ENCODE assay signal across 28 mouse cellular contexts in genomic region chr5:93168654-93169053, GRCm38 (mm10). TPM values are rescaled to one million over a fixed set of nuclear protein-coding genes. Genes with fewer than 3 reads are reported as not detected.
DNase-seq lines count a peak whose midpoint lies in the region; ATAC-seq and TF ChIP-seq lines count a peak whose summit lies in the region.
"Had no signal": no experiment of that assay in that cellular context is flagged by ENCODE, and none has a peak within 500 bp of the region (broad histone marks: within the 10 kb centered on the region; RNA-seq: fewer than 3 reads in every experiment).

No protein-coding gene starts in this region.

- H3K9ac ChIP-seq in embryonic facial prominence, embryonic 12.5 days: no peak overlapping the region
- no peak overlapping the region for H3K9ac ChIP-seq in limb, embryonic 12.5 days (replicated peaks)
- H3K9ac ChIP-seq: forebrain, embryonic 12.5 days; hindbrain, embryonic 15.5 days; liver, embryonic 13.5 days; midbrain, embryonic 12.5 days; neural tube, embryonic 13.5 days had no signal

- intact Hi-C loops in heart, postnatal 14 days (cut with DNase I): loop anchor here (10.0 kb wide), 1 partner anchor 484 kb away; the partner anchor contains the start of gene Shroom3
- intact Hi-C loops in gastrocnemius, adult 2 months (cut with DNase I): loop anchor here (5.0 kb wide), 1 partner anchor 441 kb away; no protein-coding TSS in a partner anchor

- no peak for TF ChIP-seq CTCF in gastrocnemius, adult 2 months (IDR thresholded peaks at IDR 0.05)

- no peak overlapping the region for H3K27ac ChIP-seq in heart, embryonic 10.5 days
- peak overlapping the region; percentile 63 for H3K27ac ChIP-seq in embryonic facial prominence, embryonic 10.5 days (replicated peaks)
- H3K27ac ChIP-seq in embryonic facial prominence, embryonic 12.5 days: 0 out of 2 replicates have a peak overlapping the region, but pooled peaks have one; percentile 12
- H3K27ac ChIP-seq in limb, embryonic 12.5 days: 0 out of 2 replicates have a peak overlapping the region, but pooled peaks have one; percentile 45
- no peak overlapping the region for H3K27ac ChIP-seq in gastrocnemius, adult 2 months
- H3K27ac ChIP-seq: forebrain, embryonic 12.5 days; hindbrain, embryonic 10.5 days; hindbrain, embryonic 15.5 days; layer of hippocampus, adult 2 months; liver, embryonic 13.5 days; midbrain, embryonic 12.5 days; neural tube, embryonic 13.5 days had no signal

- H3K27me3 ChIP-seq in heart, embryonic 10.5 days (ENCODE audit: insufficient read depth, poor library complexity, severe bottlenecking): no peaks in the 10 kb centered on the region
- H3K27me3 ChIP-seq in embryonic facial prominence, embryonic 10.5 days (replicated peaks; ENCODE audit: low read depth, poor library complexity, severe bottlenecking): no peaks in the 10 kb centered on the region
- H3K27me3 ChIP-seq in embryonic facial prominence, embryonic 12.5 days: no peaks in the 10 kb centered on the region
- H3K27me3 ChIP-seq in limb, embryonic 12.5 days: no peaks in the 10 kb centered on the region
- H3K27me3 ChIP-seq: forebrain, embryonic 12.5 days; hindbrain, embryonic 15.5 days; liver, embryonic 13.5 days; megakaryocyte, embryonic 14.5 days; midbrain, embryonic 12.5 days; neural tube, embryonic 13.5 days had no signal

- peaks cover 12% of the 10 kb centered on the region; the same call in 1 of the 2 replicates for H3K4me1 ChIP-seq in heart, embryonic 10.5 days
- peaks cover 12% of the 10 kb centered on the region for H3K4me1 ChIP-seq in embryonic facial prominence, embryonic 10.5 days
- no peaks in the 10 kb centered on the region for H3K4me1 ChIP-seq in embryonic facial prominence, embryonic 12.5 days
- H3K4me1 ChIP-seq in limb, embryonic 12.5 days (replicated peaks): peaks cover 8% of the 10 kb centered on the region
- H3K4me1 ChIP-seq: forebrain, embryonic 12.5 days; hindbrain, embryonic 10.5 days; hindbrain, embryonic 15.5 days; liver, embryonic 13.5 days; midbrain, embryonic 12.5 days; neural tube, embryonic 13.5 days had no signal

- no peak overlapping the region for H3K4me2 ChIP-seq in embryonic facial prominence, embryonic 12.5 days (replicated peaks)
- H3K4me2 ChIP-seq in limb, embryonic 12.5 days: no peak overlapping the region
- H3K4me2 ChIP-seq: forebrain, embryonic 12.5 days; hindbrain, embryonic 15.5 days; liver, embryonic 13.5 days; midbrain, embryonic 12.5 days; neural tube, embryonic 13.5 days had no signal

- no peak overlapping the region for H3K4me3 ChIP-seq in heart, embryonic 10.5 days
- H3K4me3 ChIP-seq in embryonic facial prominence, embryonic 10.5 days: no peak overlapping the region
- no peak overlapping the region for H3K4me3 ChIP-seq in embryonic facial prominence, embryonic 12.5 days
- H3K4me3 ChIP-seq in limb, embryonic 12.5 days (replicated peaks): no peak overlapping the region
- no peak overlapping the region for H3K4me3 ChIP-seq in gastrocnemius, adult 2 months
- H3K4me3 ChIP-seq: erythroblast, embryonic 14.5 days; forebrain, embryonic 12.5 days; hindbrain, embryonic 10.5 days; hindbrain, embryonic 15.5 days; layer of hippocampus, adult 2 months; liver, embryonic 13.5 days; megakaryocyte, embryonic 14.5 days; midbrain, embryonic 12.5 days; neural tube, embryonic 13.5 days had no signal

- WGBS in heart, embryonic 10.5 days: 89% methylated on average over 6 of the region's 6 CpGs
- 64% methylated on average over 6 of the region's 6 CpGs for WGBS in embryonic facial prominence, embryonic 10.5 days
- WGBS in embryonic facial prominence, embryonic 12.5 days: 55% methylated on average over 6 of the region's 6 CpGs
- 52% methylated on average over 6 of the region's 6 CpGs for WGBS in limb, embryonic 12.5 days

- no peaks in the 10 kb centered on the region for H3K9me3 ChIP-seq in heart, embryonic 10.5 days
- no peaks in the 10 kb centered on the region for H3K9me3 ChIP-seq in embryonic facial prominence, embryonic 10.5 days
- H3K9me3 ChIP-seq in embryonic facial prominence, embryonic 12.5 days: no peaks in the 10 kb centered on the region
- H3K9me3 ChIP-seq in limb, embryonic 12.5 days: no peaks in the 10 kb centered on the region
- H3K9me3 ChIP-seq: forebrain, embryonic 12.5 days; hindbrain, embryonic 10.5 days; hindbrain, embryonic 15.5 days; liver, embryonic 13.5 days; megakaryocyte, embryonic 14.5 days; midbrain, embryonic 12.5 days; neural tube, embryonic 13.5 days had no signal

- peak; percentile 47 for DNase-seq in heart, embryonic 10.5 days (ENCODE audit: low spot score)
- no peak for DNase-seq in heart, postnatal 14 days
- DNase-seq in embryonic facial prominence, embryonic 10.5 days (ENCODE audit: low spot score): peak; percentile 33
- no peak for DNase-seq in cerebellum, adult 11-12 months
- no peak for DNase-seq in spleen, adult 18-20 months
- no peak for DNase-seq in gastrocnemius, adult 2 months
- DNase-seq: adrenal gland, adult 2 months; B cell, adult 2 months; cerebellum, adult 8-10 months; cerebellum, postnatal 25 days; kidney, adult 2 months; kidney, postnatal 36 days; liver, embryonic 13.5 days; lung, adult 18-20 months; lung, postnatal 4 days; right cerebral cortex, postnatal 4 days had no signal

- H3K36me3 ChIP-seq in heart, embryonic 10.5 days: peaks cover 84% of the 10 kb centered on the region
- H3K36me3 ChIP-seq in embryonic facial prominence, embryonic 10.5 days (replicated peaks): peaks cover 97% of the 10 kb centered on the region
- H3K36me3 ChIP-seq in embryonic facial prominence, embryonic 12.5 days: peaks cover 71% of the 10 kb centered on the region
- peaks cover 88% of the 10 kb centered on the region for H3K36me3 ChIP-seq in limb, embryonic 12.5 days

- no peak for ATAC-seq in embryonic facial prominence, embryonic 12.5 days (ENCODE audit: insufficient number of reproducible peaks, insufficient read depth, low FRiP score, low TSS enrichment)
- ATAC-seq in limb, embryonic 12.5 days (ENCODE audit: insufficient number of reproducible peaks, insufficient read depth, low FRiP score, low TSS enrichment, low read depth): no peak
- ATAC-seq: activated CD4-positive, CD25-positive, alpha-beta regulatory T cell, adult 4 months; lung, postnatal 0 days had no signal

RNA-seq across cellular contexts. Expression of gene Ccni, which starts 37.6 kb away (rescaled TPM):
- 81.4 and 81.6 TPM in 2 replicates for polyA plus RNA-seq in heart, embryonic 10.5 days (2016; fragmentation: Nextera tagmentation; extraction: Ambion mirVana)
- total RNA-seq in heart, postnatal 14 days (2021): 100 to 1,000 TPM; 223 to 231 TPM
- polyA plus RNA-seq in embryonic facial prominence, embryonic 10.5 days (2016; fragmentation: Nextera tagmentation; extraction: Ambion mirVana): 115 and 119 TPM in 2 replicates
- polyA plus RNA-seq in embryonic facial prominence, embryonic 12.5 days (2016; fragmentation: Nextera tagmentation; extraction: Ambion mirVana): 149 and 165 TPM in 2 replicates
- 150 and 153 TPM in 2 replicates for polyA plus RNA-seq in limb, embryonic 12.5 days (2016; fragmentation: Nextera tagmentation; extraction: Ambion mirVana)
- 10 to 100 TPM; 61.4 to 66.6 TPM for total RNA-seq in gastrocnemius, adult 2 months (2021)

RNA-seq across cellular contexts. Expression of gene 2010109A12Rik, which starts 37.7 kb away (rescaled TPM):
- 0.95 and 1.7 TPM in 2 replicates for polyA plus RNA-seq in heart, embryonic 10.5 days (2016; fragmentation: Nextera tagmentation; extraction: Ambion mirVana)
- under 1 TPM; 0.53 to 0.93 TPM for total RNA-seq in heart, postnatal 14 days (2021)
- polyA plus RNA-seq in embryonic facial prominence, embryonic 10.5 days (2016; fragmentation: Nextera tagmentation; extraction: Ambion mirVana): 1.3 and 1.8 TPM in 2 replicates
- 1.9 TPM in 2 replicates for polyA plus RNA-seq in embryonic facial prominence, embryonic 12.5 days (2016; fragmentation: Nextera tagmentation; extraction: Ambion mirVana)
- 2.1 and 2.8 TPM in 2 replicates for polyA plus RNA-seq in limb, embryonic 12.5 days (2016; fragmentation: Nextera tagmentation; extraction: Ambion mirVana)
- total RNA-seq in gastrocnemius, adult 2 months (2021): under 1 TPM; 0.48 to 0.81 TPM
- polyA plus RNA-seq: adrenal gland, adult 2 months; erythroblast, embryonic 14.5 days had no signal

Comparison
In these comparisons a context has a peak if more than half of its experiments do, and no peak if none do; other contexts are left out.
1. DNase-seq: peak in heart, embryonic 10.5 days (single experiment) and embryonic facial prominence, embryonic 10.5 days (single experiment); none in heart, postnatal 14 days (0 of 2), cerebellum, adult 11-12 months (single experiment), spleen, adult 18-20 months (0 of 2) and gastrocnemius, adult 2 months (single experiment).
2. H3K27ac ChIP-seq: peak in embryonic facial prominence, embryonic 10.5 days (single experiment), embryonic facial prominence, embryonic 12.5 days (single experiment) and limb, embryonic 12.5 days (single experiment); none in heart, embryonic 10.5 days (single experiment) and gastrocnemius, adult 2 months (single experiment).